Mouse (Mus musculus): ENCODE data around the gene Wdr17.

Wdr17 gene

GRCm38 (mm10) chr8:54596940-54597339, 290.0 kb downstream of the Wdr17 start:
- DNase-seq, result no peak

GRCm38 (mm10) chr8:54596051-54596450, 290.9 kb downstream of the Wdr17 start:
- no peak for DNase-seq

GRCm38 (mm10) chr8:54594634-54595033, 292.4 kb downstream of the Wdr17 start:
- no peak for DNase-seq

- DNase-seq, result no peak
Observed at GRCm38 (mm10) chr8:54582886-54583285, 304.1 kb downstream of the Wdr17 start.

- DNase-seq, result no peak
Observed at GRCm38 (mm10) chr8:54581436-54581835, 305.5 kb downstream of the Wdr17 start.
